ENCODE assay signal across 8 mouse cellular contexts in genomic region chr7:127231826-127232621, GRCm38 (mm10). TPM values are rescaled to one million over a fixed set of nuclear protein-coding genes. Genes with fewer than 3 reads are reported as not detected.
DNase-seq lines count a peak whose midpoint lies in the region; ATAC-seq lines count a peak whose summit lies in the region.

No protein-coding gene starts in this region.

- H3K4me3 ChIP-seq in erythroblast, embryonic 14.5 days (replicated peaks), result peak overlapping the region; percentile 95
- peak overlapping the region; percentile 97 for H3K4me3 ChIP-seq in liver, embryonic 11.5 days (ENCODE audit: low read depth, low read length)

- H3K9me3 ChIP-seq in erythroblast, embryonic 14.5 days (ENCODE audit: control insufficient read depth, low read length), result peaks cover 14% of the 10 kb centered on the region
- no peaks in the 10 kb centered on the region for H3K9me3 ChIP-seq in liver, embryonic 11.5 days (ENCODE audit: control insufficient read depth, low read length)

- peaks cover 78% of the 10 kb centered on the region for H3K4me1 ChIP-seq in erythroblast, embryonic 14.5 days (ENCODE audit: control insufficient read depth)
- peaks cover 14% of the 10 kb centered on the region for H3K4me1 ChIP-seq in liver, embryonic 11.5 days (replicated peaks; ENCODE audit: control insufficient read depth, insufficient read depth, low read length)

- H3K4me2 ChIP-seq in liver, embryonic 11.5 days, result peak overlapping the region; percentile 84

- ATAC-seq in liver, embryonic 11.5 days (replicated peaks; ENCODE audit: low FRiP score), result no peak

- H3K9ac ChIP-seq in liver, embryonic 11.5 days (ENCODE audit: low read depth, low read length), result peak overlapping the region; percentile 97

- peak; percentile 20 for DNase-seq in embryo, embryonic 11 days
- DNase-seq in embryo, embryonic 9.5 days (ENCODE audit: extremely low spot score), result no peak
- DNase-seq in 3T3-L1 (ENCODE audit: low read depth, low spot score), result peak; percentile 25
- no peak for DNase-seq in liver, embryonic 11.5 days (ENCODE audit: low spot score)
- DNase-seq in adrenal gland, adult 2 months, result no peak
- no peak for DNase-seq in cerebellum, postnatal 14 days
- no peak for DNase-seq in left cerebral cortex, adult 11 months (ENCODE audit: low spot score)

- WGBS in liver, embryonic 11.5 days, result 6% methylated on average over 20 of the region's 20 CpGs

- H3K36me3 ChIP-seq in erythroblast, embryonic 14.5 days (ENCODE audit: control insufficient read depth), result peaks cover 52% of the 10 kb centered on the region
- peaks cover 27% of the 10 kb centered on the region for H3K36me3 ChIP-seq in liver, embryonic 11.5 days (ENCODE audit: control insufficient read depth, insufficient read depth, low read length)

- H3K27ac ChIP-seq in liver, embryonic 11.5 days (ENCODE audit: low read depth, low read length), result peak overlapping the region; percentile 97

- no peaks in the 10 kb centered on the region for H3K27me3 ChIP-seq in erythroblast, embryonic 14.5 days (ENCODE audit: control insufficient read depth)
- H3K27me3 ChIP-seq in liver, embryonic 11.5 days (replicated peaks; ENCODE audit: control insufficient read depth, insufficient read depth, low read length), result no peaks in the 10 kb centered on the region

RNA-seq across cellular contexts. Expression of gene Zfp553, which starts 0.8 kb away (rescaled TPM):
- polyA plus RNA-seq in erythroblast, embryonic 14.5 days (2012), result 0.26 and 0.33 TPM in 2 replicates
- polyA plus RNA-seq in liver, embryonic 11.5 days (2014; fragmentation: Nextera tagmentation; extraction: Ambion mirVana), result 17.2 TPM in 2 replicates
- total RNA-seq in adrenal gland, adult 2 months (2021), result 10 to 100 TPM; 11.7 to 12.7 TPM
- 18.3 and 20.5 TPM in 2 replicates for polyA plus RNA-seq in adrenal gland, adult 2 months (2012; rRNA removed)

RNA-seq across cellular contexts. Expression of gene Sept1, which starts 0.9 kb away (rescaled TPM):
- 26.0 and 36.2 TPM in 2 replicates for polyA plus RNA-seq in erythroblast, embryonic 14.5 days (2012)
- polyA plus RNA-seq in liver, embryonic 11.5 days (2014; fragmentation: Nextera tagmentation; extraction: Ambion mirVana), result 14.9 and 17.5 TPM in 2 replicates
- 10 to 100 TPM in 1 of 2 experiments, 1 to 10 TPM in 1; 7.1 to 11.4 TPM for total RNA-seq in adrenal gland, adult 2 months (2021)
- polyA plus RNA-seq in adrenal gland, adult 2 months (2012; rRNA removed), result 8.6 and 10.9 TPM in 2 replicates

RNA-seq across cellular contexts. Expression of gene Zfp771, which starts 12.1 kb away (rescaled TPM):
- polyA plus RNA-seq in erythroblast, embryonic 14.5 days (2012), result 4.0 and 4.8 TPM in 2 replicates
- polyA plus RNA-seq in liver, embryonic 11.5 days (2014; fragmentation: Nextera tagmentation; extraction: Ambion mirVana), result 45.9 and 47.3 TPM in 2 replicates
- 10 to 100 TPM; 27.1 to 32.4 TPM for total RNA-seq in adrenal gland, adult 2 months (2021)
- polyA plus RNA-seq in adrenal gland, adult 2 months (2012; rRNA removed), result 295 and 338 TPM in 2 replicates

RNA-seq across cellular contexts. Expression of gene Mylpf, which starts 23.3 kb away (rescaled TPM):
- 2.0 and 3.5 TPM in 2 replicates for polyA plus RNA-seq in erythroblast, embryonic 14.5 days (2012)
- 31.5 and 33.6 TPM in 2 replicates for polyA plus RNA-seq in liver, embryonic 11.5 days (2014; fragmentation: Nextera tagmentation; extraction: Ambion mirVana)
- 1 to 10 TPM; 2.2 to 2.3 TPM for total RNA-seq in adrenal gland, adult 2 months (2021)
- not detected in 2 replicates for polyA plus RNA-seq in adrenal gland, adult 2 months (2012; rRNA removed)

RNA-seq across cellular contexts. Expression of gene Tbc1d10b, which starts 23.8 kb away (rescaled TPM):
- polyA plus RNA-seq in erythroblast, embryonic 14.5 days (2012), result 9.3 and 10.4 TPM in 2 replicates
- polyA plus RNA-seq in liver, embryonic 11.5 days (2014; fragmentation: Nextera tagmentation; extraction: Ambion mirVana), result 28.2 and 29.0 TPM in 2 replicates
- total RNA-seq in adrenal gland, adult 2 months (2021), result 10 to 100 TPM; 36.0 to 43.6 TPM
- 31.5 and 35.1 TPM in 2 replicates for polyA plus RNA-seq in adrenal gland, adult 2 months (2012; rRNA removed)

Comparison
In these comparisons a context has a peak if more than half of its experiments do, and no peak if none do; other contexts are left out.
1. DNase-seq: peak in embryo, embryonic 11 days (single experiment) and 3T3-L1 (single experiment); none in embryo, embryonic 9.5 days (single experiment), liver, embryonic 11.5 days (single experiment), adrenal gland, adult 2 months (single experiment), cerebellum, postnatal 14 days (0 of 2) and left cerebral cortex, adult 11 months (single experiment).
2. RNA of gene Zfp553, which starts 0.8 kb away (polyA plus RNA-seq): 18.3 to 20.5 TPM in adrenal gland, adult 2 months and 17.2 TPM in liver, embryonic 11.5 days; 0.26 to 0.33 TPM in erythroblast, embryonic 14.5 days; every median in the first group is over 10 times any median in the second.